Comparison of ENCODE assay signal across 21 mouse cellular contexts in the genomic region with DNA sequence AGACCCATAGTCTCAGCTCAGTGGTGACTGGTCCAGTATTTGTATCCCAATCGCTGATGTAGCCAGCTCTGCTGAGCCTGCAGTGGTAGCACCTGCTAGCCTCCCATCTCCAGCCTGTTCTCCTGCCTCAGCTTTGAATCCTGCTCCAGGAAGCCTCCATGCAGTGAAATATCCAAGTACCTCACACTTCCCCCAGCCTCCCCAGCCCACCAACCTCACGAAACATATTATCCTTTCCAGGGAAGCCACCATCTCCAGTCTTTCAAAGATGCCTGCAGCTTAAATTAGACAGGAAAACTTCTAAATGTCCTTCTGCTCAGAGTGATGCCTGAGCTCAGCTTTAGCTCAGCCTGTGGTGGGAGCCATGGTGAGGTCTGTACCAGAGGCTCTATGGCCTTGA.
A peak's percentile ranks its signal among the peaks of the same experiment; 100 is the strongest.
DNase-seq lines count a peak whose midpoint lies in the region; ATAC-seq lines count a peak whose summit lies in the region.
"Had no signal": no experiment of that assay in that cellular context is flagged by ENCODE, and none has a peak within 500 bp of the region (broad histone marks: within the 10 kb centered on the region; RNA-seq: fewer than 3 reads in every experiment).

No protein-coding gene starts in this region.

- peak; percentile 85 for ATAC-seq in frontal cortex, adult (ENCODE audit: low TSS enrichment)
- ATAC-seq: activated CD4-positive, CD25-positive, alpha-beta regulatory T cell, adult 4 months; forebrain, embryonic 13.5 days; forebrain, embryonic 16.5 days; hindbrain, postnatal 0 days had no signal

- DNase-seq in frontal cortex, postnatal 10 days (ENCODE audit: low spot score in 2 of 2), result no peak
- DNase-seq in left cerebral cortex, adult 18-20 months (ENCODE audit: low spot score in 2 of 2), result peak; percentile 23 to 45
- no peak for DNase-seq in left cerebral cortex, postnatal 4 days
- DNase-seq in right cerebral cortex, adult 18-20 months, result peak; percentile 55
- DNase-seq in right cerebral cortex, postnatal 4 days, result no peak
- DNase-seq in liver, result no peak
- DNase-seq: adrenal gland, adult 8-10 months; adrenal gland, postnatal 25 days; cerebellum, adult 18-20 months; cerebellum, adult 9-10 months; cerebellum, postnatal 14 days; gastrocnemius, postnatal 10 days; gastrocnemius, postnatal 36 days; heart, adult 2 months; heart, postnatal 14 days; heart, postnatal 4 days had no signal

- intact Hi-C loops in left cerebral cortex, postnatal 4 days (cut with DNase I), result no loop called here

Comparison
In these comparisons a context has a peak if more than half of its experiments do, and no peak if none do; other contexts are left out.
1. DNase-seq: peak in left cerebral cortex, adult 18-20 months (2 of 2) and right cerebral cortex, adult 18-20 months (single experiment); none in frontal cortex, postnatal 10 days (0 of 2), left cerebral cortex, postnatal 4 days (single experiment), right cerebral cortex, postnatal 4 days (single experiment) and liver (single experiment).